ENCODE assay signal across 9 mouse cellular contexts in genomic region chr2:174905865-174906639, GRCm38 (mm10).
DNase-seq lines count a peak whose midpoint lies in the region; ATAC-seq and TF ChIP-seq lines count a peak whose summit lies in the region.
"Had no signal": no experiment of that assay in that cellular context is flagged by ENCODE, and none has a peak within 500 bp of the region (broad histone marks: within the 10 kb centered on the region; RNA-seq: fewer than 3 reads in every experiment).

No protein-coding gene starts in this region.

- no peaks in the 10 kb centered on the region for H3K36me3 ChIP-seq in forebrain, embryonic 15.5 days
- H3K36me3 ChIP-seq in kidney, adult 2 months (ENCODE audit: control insufficient read depth, insufficient read depth, low read length): no peaks in the 10 kb centered on the region
- H3K36me3 ChIP-seq in liver, postnatal 0 days (replicated peaks; ENCODE audit: insufficient read depth, low read length): no peaks in the 10 kb centered on the region
- H3K36me3 ChIP-seq in neural tube, embryonic 15.5 days: no peaks in the 10 kb centered on the region
- H3K36me3 ChIP-seq: embryonic facial prominence, embryonic 13.5 days had no signal

- H3K9me3 ChIP-seq in forebrain, embryonic 15.5 days: no peaks in the 10 kb centered on the region
- no peaks in the 10 kb centered on the region for H3K9me3 ChIP-seq in liver, postnatal 0 days (ENCODE audit: low read length)
- no peaks in the 10 kb centered on the region for H3K9me3 ChIP-seq in neural tube, embryonic 15.5 days (replicated peaks)
- H3K9me3 ChIP-seq: embryonic facial prominence, embryonic 13.5 days had no signal

- TF ChIP-seq CTCF in kidney, adult 2 months (conservative IDR thresholded peaks at IDR 0.05; ENCODE audit: insufficient read depth, insufficient read length, low read depth, low read length): 0 out of 2 replicates have a peak, but pooled peaks have one; percentile 29
- peak; percentile 69 for TF ChIP-seq CTCF in liver, postnatal 0 days (IDR thresholded peaks at IDR 0.05; ENCODE audit: low read depth)

- peak; percentile 80 for ATAC-seq in forebrain, embryonic 15.5 days (replicated peaks)
- no peak for ATAC-seq in liver, postnatal 0 days
- peak; percentile 73; the same call in 1 of the 2 replicates for ATAC-seq in neural tube, embryonic 15.5 days (ENCODE audit: low FRiP score)

- no peak for TF ChIP-seq POLR2A in kidney, adult 2 months (IDR thresholded peaks at IDR 0.05; ENCODE audit: low read depth, low read length)

- no peaks in the 10 kb centered on the region for H3K27me3 ChIP-seq in forebrain, embryonic 15.5 days
- no peaks in the 10 kb centered on the region for H3K27me3 ChIP-seq in kidney, adult 2 months (replicated peaks; ENCODE audit: control insufficient read depth, insufficient read depth, low read length)
- no peaks in the 10 kb centered on the region for H3K27me3 ChIP-seq in liver, postnatal 0 days (ENCODE audit: insufficient read depth, low read length)
- H3K27me3 ChIP-seq in neural tube, embryonic 15.5 days (replicated peaks): no peaks in the 10 kb centered on the region
- H3K27me3 ChIP-seq: embryonic facial prominence, embryonic 13.5 days had no signal

- DNase-seq in right cerebral cortex, adult 18-20 months: peak; percentile 18
- no peak for DNase-seq in right cerebral cortex, postnatal 25 days
- peak; percentile 71 for DNase-seq in R1 (ENCODE audit: low read depth, low spot score)
- peak; percentile 52 for DNase-seq in kidney, adult 2 months
- no peak for DNase-seq in liver, postnatal 0 days
- DNase-seq in gastrocnemius, postnatal 10 days: no peak

- H3K4me3 ChIP-seq in forebrain, embryonic 15.5 days: no peak overlapping the region
- no peak overlapping the region for H3K4me3 ChIP-seq in kidney, adult 2 months (ENCODE audit: insufficient read depth, low read depth, low read length)
- no peak overlapping the region for H3K4me3 ChIP-seq in liver, postnatal 0 days (ENCODE audit: low read depth, low read length)
- no peak overlapping the region for H3K4me3 ChIP-seq in neural tube, embryonic 15.5 days (replicated peaks)
- H3K4me3 ChIP-seq: embryonic facial prominence, embryonic 13.5 days had no signal

- no peak overlapping the region for H3K9ac ChIP-seq in forebrain, embryonic 15.5 days (replicated peaks)
- no peak overlapping the region for H3K9ac ChIP-seq in liver, postnatal 0 days (replicated peaks)
- H3K9ac ChIP-seq in neural tube, embryonic 15.5 days (replicated peaks): no peak overlapping the region
- H3K9ac ChIP-seq: embryonic facial prominence, embryonic 13.5 days had no signal

- H3K4me2 ChIP-seq in forebrain, embryonic 15.5 days (replicated peaks): no peak overlapping the region
- H3K4me2 ChIP-seq in liver, postnatal 0 days (ENCODE audit: low read depth, low read length): no peak overlapping the region
- H3K4me2 ChIP-seq in neural tube, embryonic 15.5 days: no peak overlapping the region
- H3K4me2 ChIP-seq: embryonic facial prominence, embryonic 13.5 days had no signal

- no peaks in the 10 kb centered on the region for H3K4me1 ChIP-seq in forebrain, embryonic 15.5 days
- H3K4me1 ChIP-seq in kidney, adult 2 months (ENCODE audit: control insufficient read depth, insufficient read depth, low read length): no peaks in the 10 kb centered on the region
- H3K4me1 ChIP-seq in liver, postnatal 0 days (ENCODE audit: insufficient read depth): no peaks in the 10 kb centered on the region
- H3K4me1 ChIP-seq in neural tube, embryonic 15.5 days: no peaks in the 10 kb centered on the region

- TF ChIP-seq EP300 in liver, postnatal 0 days (IDR thresholded peaks at IDR 0.05; ENCODE audit: low read depth): no peak

- 28% methylated on average over 6 of the region's 6 CpGs for WGBS in forebrain, embryonic 15.5 days
- WGBS in kidney, adult 2 months: 37% methylated on average over 6 of the region's 6 CpGs
- WGBS in liver, postnatal 0 days (ENCODE audit: insufficient replicate concordance): 30% methylated on average over 6 of the region's 6 CpGs
- 42% methylated on average over 6 of the region's 6 CpGs for WGBS in neural tube, embryonic 15.5 days

- H3K27ac ChIP-seq in forebrain, embryonic 15.5 days (replicated peaks): no peak overlapping the region
- no peak overlapping the region for H3K27ac ChIP-seq in kidney, adult 2 months (ENCODE audit: insufficient read depth, low read depth, low read length)
- H3K27ac ChIP-seq in liver, postnatal 0 days (ENCODE audit: low read depth): no peak overlapping the region
- no peak overlapping the region for H3K27ac ChIP-seq in neural tube, embryonic 15.5 days (replicated peaks)
- H3K27ac ChIP-seq: embryonic facial prominence, embryonic 13.5 days had no signal

Comparison
In these comparisons a context has a peak if more than half of its experiments do, and no peak if none do; other contexts are left out.
1. DNase-seq: peak in right cerebral cortex, adult 18-20 months (single experiment), R1 (single experiment) and kidney, adult 2 months (single experiment); none in right cerebral cortex, postnatal 25 days (single experiment), liver, postnatal 0 days (single experiment) and gastrocnemius, postnatal 10 days (single experiment).